Mouse (Mus musculus): ENCODE data around the gene U2af1. TPM values are rescaled to one million over a fixed set of nuclear protein-coding genes. Genes with fewer than 3 reads are reported as not detected.

U2af1 gene
- total RNA-seq, 4 experiments from 2014 or later: 128 to 156 (median 143) TPM

DNA sequence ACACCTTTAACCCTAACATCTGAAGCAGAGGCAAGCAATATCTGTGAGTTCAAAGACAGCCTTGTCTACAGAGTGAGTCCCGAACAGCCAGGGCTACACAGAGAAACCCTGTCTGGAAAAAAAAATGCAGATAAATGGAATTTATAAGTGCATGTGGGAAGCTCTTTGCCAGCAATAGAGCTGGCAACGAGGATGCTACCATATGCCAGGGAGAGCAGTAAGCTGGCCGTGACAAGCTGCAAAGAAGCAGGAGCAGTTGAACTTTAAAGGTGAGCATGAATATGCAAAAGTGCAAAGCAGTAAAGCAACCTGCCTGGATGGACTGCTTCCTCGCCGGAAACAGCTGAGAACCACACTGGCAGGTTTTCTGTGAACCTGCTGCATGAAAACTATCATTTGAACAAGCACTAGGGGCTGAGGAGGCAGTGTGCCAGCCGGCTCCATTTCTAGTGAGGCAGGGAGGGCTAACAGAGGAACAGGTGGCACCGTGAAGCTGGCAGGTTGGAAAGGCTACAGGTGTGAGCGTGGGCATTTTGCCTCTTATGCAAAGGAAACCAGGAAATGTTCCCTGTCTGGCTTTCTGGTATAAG, 2.1 kb upstream of the U2af1 start:
- no peak for DNase-seq

- DNase-seq: no peak
Observed at GRCm38 (mm10) chr17:31658136-31658467, 590 bp downstream of the U2af1 start.

- DNase-seq: no peak
Observed at GRCm38 (mm10) chr17:31657141-31657983, 1.3 kb downstream of the U2af1 start.

DNA sequence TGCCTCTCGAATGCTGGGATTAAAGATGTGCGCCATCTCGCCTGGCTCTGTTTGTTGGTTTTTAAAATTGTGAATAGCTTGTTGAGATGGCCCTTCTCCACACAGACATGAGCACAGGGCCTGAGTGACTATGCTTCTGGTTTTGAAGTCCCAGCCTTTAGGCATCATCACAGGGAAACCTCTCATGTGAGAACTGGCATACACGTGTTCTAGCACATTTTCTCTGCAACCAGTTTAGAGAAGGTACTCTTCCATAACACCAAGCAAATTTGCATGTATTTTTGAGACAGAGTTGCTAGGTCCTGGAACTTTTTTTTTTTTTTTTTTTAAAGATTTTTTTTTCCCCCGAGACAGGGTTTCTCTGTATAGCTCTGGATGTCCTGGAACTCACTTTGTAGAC, 2.0 kb downstream of the U2af1 start:
- DNase-seq: no peak

DNA sequence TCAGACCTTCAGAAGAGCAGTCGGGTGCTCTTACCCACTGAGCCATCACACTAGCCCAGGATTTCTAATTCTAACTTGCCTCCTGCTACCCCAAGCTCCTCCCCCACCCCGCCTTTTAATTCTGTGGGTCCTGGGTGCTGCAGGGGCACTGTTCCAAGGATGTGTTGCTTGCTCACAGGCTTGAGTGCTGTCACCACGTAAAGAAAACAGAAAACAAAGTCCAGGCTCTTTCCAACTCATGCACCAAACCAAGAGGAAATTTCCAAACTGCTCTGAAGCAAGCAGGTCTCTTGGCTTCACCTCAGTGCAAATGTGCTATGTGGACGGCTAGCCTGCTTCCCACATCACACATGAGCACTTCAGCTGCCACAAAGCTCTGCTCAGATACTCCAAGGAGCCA, 3.3 kb downstream of the U2af1 start:
- DNase-seq: no peak

DNA sequence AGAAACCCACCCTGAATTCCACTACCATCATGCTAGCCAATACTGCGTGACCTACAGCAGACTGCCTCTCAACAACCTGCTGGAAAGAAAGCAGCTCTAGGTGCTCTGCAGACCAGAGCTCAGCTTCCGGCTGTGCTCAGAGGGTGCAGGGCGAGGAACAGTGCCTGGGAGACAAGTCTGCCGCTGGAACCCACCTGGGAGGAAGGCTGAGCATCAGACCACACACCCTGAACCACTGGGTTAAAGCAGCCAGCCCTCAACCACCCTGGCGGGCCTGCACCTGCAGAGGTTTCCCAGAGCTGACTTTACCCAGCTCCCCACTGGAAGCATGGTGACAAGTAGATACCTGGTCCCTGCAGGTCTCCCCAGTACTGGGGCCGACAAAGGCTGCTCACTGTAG, 5.4 kb downstream of the U2af1 start:
- no peak for DNase-seq

- DNase-seq: no peak
Observed at GRCm38 (mm10) chr17:31652152-31652551, 6.5 kb downstream of the U2af1 start.

- no peak for DNase-seq
Observed at GRCm38 (mm10) chr17:31646199-31647002, 12.3 kb downstream of the U2af1 start.

DNA sequence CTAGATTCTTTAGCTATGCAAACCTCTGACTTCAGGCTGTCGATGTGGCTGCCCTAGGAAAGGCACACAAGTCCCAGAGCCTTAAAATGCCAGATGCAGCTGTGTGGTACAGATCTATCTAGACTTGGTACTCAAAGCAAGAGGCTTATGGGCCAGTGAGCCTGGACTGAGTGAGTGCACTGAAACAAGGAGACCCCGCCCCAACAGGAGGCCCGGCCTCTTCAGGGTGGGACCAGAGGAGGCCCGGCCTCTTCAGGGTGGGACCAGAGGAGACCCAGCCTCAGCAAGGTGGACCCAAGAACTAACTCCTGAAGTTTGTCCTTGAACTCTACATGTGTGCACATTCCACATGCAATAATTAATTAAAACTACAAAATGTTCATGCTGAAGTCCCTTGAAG, 15.8 kb downstream of the U2af1 start:
- no peak for DNase-seq

- DNase-seq: no peak
Observed at GRCm38 (mm10) chr17:31642331-31642730, 16.4 kb downstream of the U2af1 start.

- no peak for DNase-seq
Observed at GRCm38 (mm10) chr17:31639651-31640050, 19.0 kb downstream of the U2af1 start.

- no peak for DNase-seq
Observed at GRCm38 (mm10) chr17:31637866-31638570, 20.7 kb downstream of the U2af1 start.

- DNase-seq: peak; percentile 53
Observed at GRCm38 (mm10) chr17:31636942-31637811, 21.5 kb downstream of the U2af1 start, which contains the start of gene Cbs. TSS of gene Cbs (minus strand) at chr17:31637238.

GRCm38 (mm10) chr17:31636277-31636941, 22.3 kb downstream of the U2af1 start:
- no peak for DNase-seq

DNA sequence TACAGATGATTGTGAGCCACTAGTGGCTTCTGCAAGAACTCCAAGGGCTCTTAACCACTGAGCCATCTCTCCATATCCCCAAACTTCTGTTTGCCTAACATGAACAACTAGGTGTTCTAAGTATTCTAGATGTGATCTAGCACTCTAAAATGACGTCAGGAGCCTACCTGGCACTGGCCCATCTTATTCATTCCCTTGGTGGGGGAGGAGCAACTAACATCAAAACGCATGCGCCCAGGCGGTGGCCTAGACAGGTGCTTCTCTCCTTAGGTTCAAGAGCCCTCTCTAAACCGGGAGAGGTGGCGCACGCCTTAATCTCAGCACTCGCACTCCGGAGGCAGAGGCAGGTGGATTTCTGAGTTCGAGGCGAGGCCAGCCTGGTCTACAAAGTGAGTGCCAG, 22.9 kb downstream of the U2af1 start:
- no peak for DNase-seq

DNA sequence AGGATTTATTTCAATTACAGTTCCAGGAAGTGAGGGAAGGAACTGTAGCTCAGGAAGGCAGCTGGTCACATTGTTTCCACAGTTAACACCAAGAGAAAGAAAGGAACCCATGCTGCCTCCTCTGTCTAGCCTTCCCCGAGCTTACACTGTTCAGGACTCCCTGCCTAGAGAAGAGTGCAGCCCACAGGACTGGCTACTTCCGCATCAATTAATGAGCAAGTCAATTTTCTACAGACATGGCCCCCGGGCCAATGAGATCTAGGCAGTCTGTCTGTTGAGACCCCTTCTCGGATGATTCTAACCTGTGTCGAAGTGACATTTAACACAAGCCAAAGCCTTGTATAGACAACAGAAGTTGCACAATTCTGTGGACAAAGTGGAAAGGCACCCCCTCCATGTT, 23.8 kb downstream of the U2af1 start:
- no peak for DNase-seq

GRCm38 (mm10) chr17:31633007-31633406, 25.7 kb downstream of the U2af1 start:
- no peak for DNase-seq

DNA sequence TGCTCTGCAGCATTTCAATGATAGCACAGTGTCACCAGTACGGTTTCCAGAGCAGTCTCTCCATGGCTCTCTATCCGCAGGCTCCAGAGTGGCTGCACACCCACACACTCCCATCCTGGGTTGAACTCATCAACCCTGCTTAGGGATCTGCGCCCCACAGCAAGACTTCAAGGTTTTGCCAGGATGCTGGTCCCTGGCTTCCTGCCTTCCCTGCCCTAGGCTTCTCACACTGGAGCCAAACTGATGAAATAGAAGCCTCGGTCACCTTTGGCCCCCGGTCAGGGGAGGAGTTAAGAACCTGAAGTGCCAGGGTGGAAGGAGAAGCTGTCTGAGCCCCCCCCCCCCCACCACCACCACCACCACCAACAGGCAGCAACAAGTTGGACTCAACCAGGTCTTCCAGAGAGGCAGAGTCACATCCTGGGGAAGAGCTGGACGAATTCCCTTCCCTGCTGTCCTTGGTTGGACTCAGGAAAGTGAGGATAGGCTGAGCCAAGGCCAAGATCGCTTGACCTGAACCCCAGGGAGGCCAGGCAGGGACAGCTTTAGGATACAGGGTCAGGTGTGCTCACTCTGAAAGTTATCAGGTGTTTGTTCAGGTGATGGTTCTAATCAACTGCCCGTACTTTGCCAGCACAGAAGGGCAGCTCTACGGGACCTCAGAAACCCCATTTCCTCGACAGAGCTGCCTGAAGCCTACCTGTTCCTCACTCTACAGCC, 27.5 kb downstream of the U2af1 start:
- DNase-seq: no peak

DNA sequence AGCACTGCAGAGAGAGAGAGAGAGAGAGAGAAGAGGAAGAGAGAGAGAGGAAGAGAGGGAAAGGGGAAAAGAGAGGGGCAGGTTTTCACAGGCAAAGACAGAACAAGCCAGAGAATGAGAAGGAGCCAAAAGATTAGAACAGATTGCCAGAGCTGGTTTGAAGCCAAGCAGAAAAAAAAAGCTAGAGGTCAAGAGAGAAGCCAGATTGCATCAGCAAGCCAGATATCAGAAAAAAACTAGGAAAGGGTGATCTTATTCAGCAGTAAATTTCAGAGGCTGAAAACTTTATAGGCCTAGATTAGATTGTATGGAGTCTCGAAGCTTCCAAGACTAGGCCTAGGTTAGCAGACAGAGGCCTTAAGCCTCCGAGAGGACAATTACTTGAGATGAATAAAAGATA, 30.7 kb downstream of the U2af1 start:
- DNase-seq: no peak

DNA sequence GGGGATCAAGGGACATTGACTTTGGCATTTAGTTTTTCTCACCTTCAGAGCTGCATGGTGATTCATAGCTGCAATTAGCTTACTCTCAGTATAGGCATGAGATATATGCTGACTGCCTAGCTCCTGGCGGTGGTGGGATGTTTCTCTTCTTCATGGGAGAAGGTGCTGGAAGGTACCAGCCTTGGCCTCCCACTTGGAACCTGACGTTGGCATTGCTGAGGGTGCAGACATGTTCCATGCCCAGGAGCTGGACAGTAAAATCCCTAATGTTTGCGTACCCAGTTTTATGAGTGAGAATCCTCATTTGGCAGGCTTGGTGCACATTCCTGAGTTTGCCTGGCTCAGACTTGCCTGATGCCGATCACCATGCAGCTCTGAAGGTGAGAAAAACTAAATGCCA, 35.6 kb downstream of the U2af1 start:
- no peak for DNase-seq

Measured in adrenal gland, adult 8-10 months (tissue).